Mouse (Mus musculus) MEL (cell line): ENCODE measurements at regions not wholly inside any gene's neighbourhood (a gene's known extent, or its start where the extent isn't known, plus 50 kb on each side); places are given as distances from the start of the nearest gene placed in this dataset.

Experiments
- DNase-seq: peaks from one replicate; pipeline ENCODE4 v3.0.0; 2011; ENCODE audit warnings: low read depth, low spot score
- H3K27ac ChIP-seq: 2 replicates; pipeline ENCODE4 v1.5.1; 2012; ENCODE audit warnings: low read depth, mild to moderate bottlenecking, control low read depth, low read length, moderate library complexity; ENCODE audit not compliant: control insufficient read depth
- H3K27me3 ChIP-seq, 2 experiments: fragments of 150-350 bp in 1 of 2; sonication (generic) in 1 of 2; 2 replicates each; pipeline ENCODE4 v1.6.1; 2012; ENCODE audit warnings: low read length in 2 of 2, mild to moderate bottlenecking in 2 of 2, improper control_type of control experiment in 1 of 2, moderate library complexity in 1 of 2; ENCODE audit not compliant: insufficient read depth in 2 of 2, control insufficient read depth in 1 of 2
- H3K36me3 ChIP-seq, 2 experiments: 2 replicates each; pipeline ENCODE4 v1.6.1; 2012 to 2014; ENCODE audit warnings: low read length in 2 of 2, improper control_type of control experiment in 1 of 2, inconsistent platforms in 1 of 2, mild to moderate bottlenecking in 1 of 2; ENCODE audit not compliant: insufficient read depth in 2 of 2, control insufficient read depth in 1 of 2
- H3K4me1 ChIP-seq, 2 experiments: fragments of 150-350 bp in 1 of 2; sonication (generic) in 1 of 2; 2 replicates each; pipeline ENCODE4 v1.6.1; 2012; ENCODE audit warnings: low read length in 2 of 2, improper control_type of control experiment in 1 of 2, mild to moderate bottlenecking in 1 of 2; ENCODE audit not compliant: insufficient read depth in 2 of 2, control insufficient read depth in 1 of 2
- H3K4me3 ChIP-seq, 2 experiments: fragments of 150-350 bp in 1 of 2; sonication (generic) in 1 of 2; 2 replicates each; pipeline ENCODE4 v1.5.1; 2012; ENCODE audit warnings: low read depth in 2 of 2, low read length in 2 of 2, mild to moderate bottlenecking in 2 of 2, moderate library complexity in 2 of 2, control low read depth in 1 of 2, improper control_type of control experiment in 1 of 2; ENCODE audit not compliant: control insufficient read depth in 1 of 2, insufficient read depth in 1 of 2
- H3K79me2 ChIP-seq: 2 replicates; pipeline ENCODE4 v1.6.1; 2012; ENCODE audit warnings: mild to moderate bottlenecking, low read length, moderate library complexity; ENCODE audit not compliant: control insufficient read depth, poor library complexity, insufficient read depth
- H3K9ac ChIP-seq: 2 replicates; pipeline ENCODE4 v1.6.1; 2012; ENCODE audit warnings: low read depth, mild to moderate bottlenecking, control low read depth, low read length, moderate library complexity; ENCODE audit not compliant: control insufficient read depth, poor library complexity, severe bottlenecking
- H3K9me3 ChIP-seq: fragments of 150-350 bp; sonication (generic); replicated peaks from 2 replicates; pipeline ENCODE4 v1.6.1; 2012; ENCODE audit warnings: mild to moderate bottlenecking, low read length, improper control_type of control experiment, moderate library complexity; ENCODE audit not compliant: insufficient read depth
- BHLHE40 ChIP-seq: IDR thresholded peaks from 2 replicates; pipeline ENCODE4 v1.6.1; 2012; ENCODE audit warnings: low read depth, mild to moderate bottlenecking, inconsistent platforms, low read length, improper control_type of control experiment, borderline replicate concordance
- CHD1 ChIP-seq: IDR thresholded peaks from 2 replicates; pipeline ENCODE4 v1.6.1; 2012; ENCODE audit warnings: low read depth, mild to moderate bottlenecking, inconsistent platforms, low read length, improper control_type of control experiment
- CTCF ChIP-seq, 3 experiments: IDR thresholded peaks in 2 of 3; conservative IDR thresholded peaks in 1 of 3; 2 replicates each; pipeline ENCODE4 v1.5.1; 2011 to 2012; ENCODE audit warnings: low read length in 3 of 3, low read depth in 2 of 3, mild to moderate bottlenecking in 2 of 3, improper control_type of control experiment in 1 of 3, inconsistent platforms in 1 of 3, mixed read lengths in 1 of 3, moderate library complexity in 1 of 3; ENCODE audit not compliant: control insufficient read depth in 1 of 3, insufficient read depth in 1 of 3, poor library complexity in 1 of 3, severe bottlenecking in 1 of 3
- E2F4 ChIP-seq: IDR thresholded peaks from 2 replicates; pipeline ENCODE4 v1.6.1; 2011; ENCODE audit warnings: low read depth, low read length, improper control_type of control experiment, borderline replicate concordance
- EP300 ChIP-seq, 2 experiments: IDR thresholded peaks; 2 replicates each; pipeline ENCODE4 v1.6.1; 2011; ENCODE audit warnings: improper control_type of control experiment in 2 of 2, low read length in 2 of 2, low read depth in 1 of 2, mild to moderate bottlenecking in 1 of 2
- ETS1 ChIP-seq: IDR thresholded peaks from 2 replicates; pipeline ENCODE4 v1.6.1; 2012; ENCODE audit warnings: low read depth, mild to moderate bottlenecking, inconsistent platforms, low read length, improper control_type of control experiment, moderate library complexity
- GATA1 ChIP-seq: IDR thresholded peaks from 2 replicates; pipeline ENCODE4 v1.6.1; 2011; ENCODE audit warnings: low read depth, low read length, improper control_type of control experiment
- JUND ChIP-seq: IDR thresholded peaks from 2 replicates; pipeline ENCODE4 v1.6.1; 2011; ENCODE audit warnings: low read depth, mild to moderate bottlenecking, improper control_type of control experiment, low read length
- MAX ChIP-seq: IDR thresholded peaks from 2 replicates; pipeline ENCODE4 v1.6.1; 2011; ENCODE audit warnings: low read length, improper control_type of control experiment
- MAZ ChIP-seq: IDR thresholded peaks from 2 replicates; pipeline ENCODE4 v1.6.1; 2012; ENCODE audit warnings: low read depth, mild to moderate bottlenecking, inconsistent platforms, low read length, improper control_type of control experiment
- MEF2A ChIP-seq: IDR thresholded peaks from 2 replicates; pipeline ENCODE4 v1.6.1; 2014; ENCODE audit warnings: low read depth, mild to moderate bottlenecking, inconsistent platforms, low read length, improper control_type of control experiment; ENCODE audit not compliant: poor library complexity, insufficient replicate concordance, severe bottlenecking; ENCODE audit errors: extremely low read depth
- NELFE ChIP-seq: IDR thresholded peaks from 2 replicates; pipeline ENCODE4 v1.6.1; 2011; ENCODE audit warnings: low read depth, low read length, improper control_type of control experiment
- POLR2AphosphoS5 ChIP-seq: IDR thresholded peaks from 2 replicates; pipeline ENCODE4 v1.6.1; 2012; ENCODE audit warnings: low read depth, borderline replicate concordance, mild to moderate bottlenecking, inconsistent platforms, low read length, moderate library complexity, mixed read lengths
- RCOR1 ChIP-seq: IDR thresholded peaks from 2 replicates; pipeline ENCODE4 v1.6.1; 2012; ENCODE audit warnings: low read depth, mild to moderate bottlenecking, inconsistent platforms, low read length, improper control_type of control experiment
- SMC3 ChIP-seq: IDR thresholded peaks from 2 replicates; pipeline ENCODE4 v1.6.1; 2011; ENCODE audit warnings: low read depth, low read length, improper control_type of control experiment
- UBTF ChIP-seq: IDR thresholded peaks from 2 replicates; pipeline ENCODE4 v1.6.1; 2012; ENCODE audit warnings: low read depth, mild to moderate bottlenecking, inconsistent platforms, low read length, improper control_type of control experiment, moderate library complexity, borderline replicate concordance; ENCODE audit not compliant: insufficient read depth
- ZMIZ1 ChIP-seq: IDR thresholded peaks from 2 replicates; pipeline ENCODE4 v1.6.1; 2012; ENCODE audit warnings: low read depth, mild to moderate bottlenecking, inconsistent platforms, low read length, improper control_type of control experiment, moderate library complexity

GRCm38 (mm10) chr2:179035446-179035845 lies 406.8 kb upstream of the Cdh4 start:
- no peak for TF ChIP-seq GATA1
- no peak for TF ChIP-seq POLR2AphosphoS5
- TF ChIP-seq EP300 (IDR thresholded peaks at IDR 0.05; ENCODE audit: low read depth in 1 of 2, low read length in 2 of 2), result no peak
- no peak for TF ChIP-seq NELFE
- no peak for TF ChIP-seq CHD1
- TF ChIP-seq RCOR1, result no peak
- no peak for TF ChIP-seq MEF2A
- no peak for TF ChIP-seq UBTF
- TF ChIP-seq SMC3, result no peak
- no peak for TF ChIP-seq JUND
- no peak for TF ChIP-seq ETS1
- no peak for TF ChIP-seq MAX
- TF ChIP-seq BHLHE40, result no peak
- no peak for TF ChIP-seq CTCF (IDR thresholded peaks at IDR 0.05 in 2 of 3, conservative IDR thresholded peaks at IDR 0.05 in 1 of 3; ENCODE audit: control insufficient read depth in 1 of 3, insufficient read depth in 1 of 3, low read depth in 2 of 3, low read length in 3 of 3, poor library complexity in 1 of 3, severe bottlenecking in 1 of 3)
- Histone ChIP-seq H3K27ac (no peak overlapping the region), H3K9me3 (no peaks in the 10 kb centered on the region), H3K4me1 (no peaks in the 10 kb centered on the region), H3K79me2 (no peaks in the 10 kb centered on the region), H3K4me3 (no peak overlapping the region), H3K36me3 (no peaks in the 10 kb centered on the region), H3K9ac (no peak overlapping the region), H3K27me3 (no peaks in the 10 kb centered on the region)
- DNase-seq, result no peak

DNA sequence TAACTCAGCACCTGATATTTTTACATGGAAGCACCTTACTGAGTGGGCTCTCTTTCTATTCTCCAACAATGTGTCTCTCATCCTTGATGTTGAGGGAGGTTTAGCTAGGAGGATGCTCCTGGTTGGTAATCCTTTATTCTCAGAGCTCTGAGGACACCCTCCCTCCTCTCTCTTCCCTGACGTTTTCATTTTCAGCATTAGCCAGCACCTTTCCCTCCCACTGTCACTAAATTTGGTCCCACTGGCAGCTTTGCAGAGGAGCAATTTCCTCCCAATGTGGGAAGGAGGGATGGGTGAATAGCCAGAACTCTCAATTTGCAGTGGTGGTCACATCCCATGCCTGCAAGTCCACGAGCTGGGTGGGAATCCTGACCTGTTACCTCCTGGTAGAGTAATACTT lies 402.5 kb upstream of the Cdh4 start:
- no peak overlapping the region for H3K9ac ChIP-seq
- TF ChIP-seq MAZ (no peak), EP300 (IDR thresholded peaks at IDR 0.05; ENCODE audit: low read depth in 1 of 2, low read length in 2 of 2) (no peak), GATA1 (no peak), E2F4 (no peak), ZMIZ1 (no peak)
- TF ChIP-seq, all 39 proteins: peak for 0
- no peaks in the 10 kb centered on the region for H3K4me1 ChIP-seq
- no peaks in the 10 kb centered on the region for H3K36me3 ChIP-seq
- H3K9me3 ChIP-seq, result no peaks in the 10 kb centered on the region
- DNase-seq, result no peak
- H3K27me3 ChIP-seq, result no peaks in the 10 kb centered on the region
- no peaks in the 10 kb centered on the region for H3K79me2 ChIP-seq
- H3K4me3 ChIP-seq, result no peak overlapping the region
- H3K27ac ChIP-seq, result no peak overlapping the region
